Mouse (Mus musculus) cerebral cortex, adult 2 months (tissue): Measurements from ENCODE around the gene Sun5.

Experiments
- WGBS: fragments of 180-500 bp; shearing (Covaris S2); methylation state at CpG from one replicate; pipeline ENCODE4 v1.1.7; 2018; 5-methylcytosine and 5-hydroxymethylcytosine counted together

Gene Sun5

GRCm38 (mm10) chr2:153809921-153810320 lies 61.0 kb downstream of the Sun5 start:
- 90% methylated on average over 3 of the region's 3 CpGs for WGBS

GRCm38 (mm10) chr2:153808841-153809240 lies 62.0 kb downstream of the Sun5 start:
- WGBS: 85% methylated on average over 6 of the region's 6 CpGs

- WGBS: 87% methylated on average over 8 of the region's 8 CpGs
These were observed 62.7 kb downstream of the Sun5 start for GRCm38 (mm10) chr2:153808146-153808545.
